Mouse (Mus musculus): Measurements from ENCODE around the gene Dph5. TPM values are rescaled to one million over a fixed set of nuclear protein-coding genes. Genes with fewer than 3 reads are reported as not detected.

Dph5 gene
- polyA plus RNA-seq, 1 experiment, result 10.2 TPM

DNA sequence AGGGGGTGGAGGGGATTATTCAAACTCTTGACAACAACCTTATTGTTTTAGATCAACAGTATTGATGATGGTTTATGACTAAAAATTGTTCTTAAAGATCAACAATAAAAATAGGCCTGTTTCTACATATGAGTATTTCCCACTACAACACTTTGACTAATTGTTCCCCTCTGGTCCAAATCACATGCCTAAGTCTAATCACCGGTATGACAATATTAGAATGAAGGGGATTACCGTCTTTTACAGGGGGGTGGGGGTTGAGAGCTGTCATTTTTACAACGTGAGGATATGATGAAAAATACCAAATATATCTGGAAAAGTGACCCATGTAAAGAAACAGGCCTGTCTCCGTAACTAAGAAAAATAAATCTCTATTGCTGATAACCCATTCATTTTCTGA, 24.1 kb upstream of the Dph5 start:
- TF ChIP-seq POLR2A (IDR thresholded peaks at IDR 0.05; ENCODE audit: low read depth, low read length), result no peak
- no peak for TF ChIP-seq CTCF (IDR thresholded peaks at IDR 0.05; ENCODE audit: extremely low read depth, insufficient read depth, insufficient read length, insufficient replicate concordance)
- WGBS, result 80% methylated on average over 4 of the region's 4 CpGs
- Histone ChIP-seq H3K27ac (ENCODE audit: insufficient read depth, low read length) (no peak overlapping the region), H3K4me1 (ENCODE audit: control insufficient read depth, insufficient read depth, insufficient read length) (peaks cover 7% of the 10 kb centered on the region; the same call in 1 of the 2 replicates), H3K27me3 (ENCODE audit: control insufficient read depth, insufficient read depth, low read length) (no peaks in the 10 kb centered on the region), H3K4me3 (ENCODE audit: extremely low read depth, insufficient read depth, insufficient read length) (no peak overlapping the region), H3K36me3 (ENCODE audit: control insufficient read depth, insufficient read depth, low read length) (no peaks in the 10 kb centered on the region)
- no peak for DNase-seq (ENCODE audit: low read depth in 1 of 2, low spot score in 2 of 2)

DNA sequence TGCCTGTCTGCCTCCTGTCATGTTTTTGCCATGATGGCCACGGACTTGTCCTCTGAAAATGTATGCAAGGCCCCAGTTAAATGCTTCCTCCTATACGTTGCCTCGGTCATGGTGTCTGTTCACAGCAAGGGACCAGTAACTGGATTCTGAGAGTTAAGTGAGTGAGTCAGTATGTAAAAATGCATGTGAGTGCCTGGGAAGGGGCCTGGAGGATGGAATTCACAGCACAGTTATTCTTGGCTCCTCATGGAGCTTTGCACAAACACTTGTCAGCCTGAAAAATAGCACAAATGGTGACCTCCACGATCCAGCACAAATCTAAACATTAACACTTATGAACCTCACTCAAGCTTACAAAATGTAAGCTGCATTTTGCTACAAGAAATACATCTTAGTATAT, 20.5 kb upstream of the Dph5 start:
- DNase-seq (ENCODE audit: low read depth in 1 of 2, low spot score in 2 of 2), result no peak
- Histone ChIP-seq H3K36me3 (ENCODE audit: control insufficient read depth, insufficient read depth, low read length) (no peaks in the 10 kb centered on the region), H3K27ac (ENCODE audit: insufficient read depth, low read length) (no peak overlapping the region), H3K27me3 (ENCODE audit: control insufficient read depth, insufficient read depth, low read length) (no peaks in the 10 kb centered on the region), H3K4me3 (ENCODE audit: extremely low read depth, insufficient read depth, insufficient read length) (no peak overlapping the region), H3K4me1 (ENCODE audit: control insufficient read depth, insufficient read depth, insufficient read length) (no peaks in the 10 kb centered on the region)
- 89% methylated on average over 4 of the region's 4 CpGs for WGBS
- TF ChIP-seq POLR2A (IDR thresholded peaks at IDR 0.05; ENCODE audit: low read depth, low read length) (no peak), CTCF (IDR thresholded peaks at IDR 0.05; ENCODE audit: extremely low read depth, insufficient read depth, insufficient read length, insufficient replicate concordance) (no peak)

DNA sequence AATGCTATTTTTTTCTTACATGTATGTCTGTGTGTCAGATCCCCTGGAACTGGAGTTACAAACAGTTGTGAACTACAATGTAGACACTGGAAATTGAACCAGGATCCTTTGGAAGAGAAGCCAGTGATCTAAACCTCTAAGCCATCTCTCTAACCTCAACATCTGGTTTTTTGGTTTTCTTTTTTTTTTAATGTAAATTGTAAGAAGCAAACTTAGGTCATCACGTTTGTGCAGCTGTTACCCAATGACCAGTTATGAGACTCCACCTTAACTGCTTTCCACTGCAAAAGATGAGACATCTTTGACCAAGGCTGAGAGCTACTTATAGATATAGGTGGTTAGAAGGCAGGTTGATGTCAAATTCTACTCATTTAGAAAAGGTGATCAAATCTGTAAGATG, 19.7 kb upstream of the Dph5 start:
- no peak overlapping the region for H3K4me3 ChIP-seq (ENCODE audit: extremely low read depth, insufficient read depth, insufficient read length)
- 53% methylated on average over 1 of the region's 1 CpGs for WGBS
- no peak overlapping the region for H3K27ac ChIP-seq (ENCODE audit: insufficient read depth, low read length)
- no peaks in the 10 kb centered on the region for H3K27me3 ChIP-seq (ENCODE audit: control insufficient read depth, insufficient read depth, low read length)
- TF ChIP-seq CTCF (IDR thresholded peaks at IDR 0.05; ENCODE audit: extremely low read depth, insufficient read depth, insufficient read length, insufficient replicate concordance), result no peak
- no peak for DNase-seq (ENCODE audit: low read depth in 1 of 2, low spot score in 2 of 2)
- H3K4me1 ChIP-seq (ENCODE audit: control insufficient read depth, insufficient read depth, insufficient read length), result no peaks in the 10 kb centered on the region
- no peaks in the 10 kb centered on the region for H3K36me3 ChIP-seq (ENCODE audit: control insufficient read depth, insufficient read depth, low read length)

DNA sequence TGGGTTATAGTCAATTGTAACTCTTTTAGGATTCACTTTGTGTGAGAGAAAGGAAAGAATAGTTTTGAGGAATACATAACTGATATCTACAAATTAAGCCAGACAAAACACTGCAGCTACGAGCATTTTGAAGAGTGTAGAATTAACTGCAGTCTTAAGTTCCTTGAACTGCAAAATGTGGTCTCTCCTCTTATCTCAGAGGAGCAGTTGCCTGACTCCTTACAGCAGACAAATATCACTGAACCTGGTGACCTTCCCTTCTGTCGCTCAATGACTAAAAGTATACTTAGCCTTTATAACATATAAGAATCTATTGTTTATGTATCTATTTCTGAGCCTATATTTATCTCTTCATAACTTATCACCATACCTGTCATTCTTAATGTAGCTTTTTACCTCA, 18.3 kb upstream of the Dph5 start:
- Histone ChIP-seq H3K27ac (ENCODE audit: insufficient read depth, low read length) (no peak overlapping the region), H3K4me1 (ENCODE audit: control insufficient read depth, insufficient read depth, insufficient read length) (no peaks in the 10 kb centered on the region), H3K4me3 (ENCODE audit: extremely low read depth, insufficient read depth, insufficient read length) (no peak overlapping the region), H3K27me3 (ENCODE audit: control insufficient read depth, insufficient read depth, low read length) (no peaks in the 10 kb centered on the region), H3K36me3 (ENCODE audit: control insufficient read depth, insufficient read depth, low read length) (no peaks in the 10 kb centered on the region)
- no peak for TF ChIP-seq POLR2A (IDR thresholded peaks at IDR 0.05; ENCODE audit: low read depth, low read length)
- no peak for TF ChIP-seq CTCF (IDR thresholded peaks at IDR 0.05; ENCODE audit: extremely low read depth, insufficient read depth, insufficient read length, insufficient replicate concordance)
- 54% methylated on average over 2 of the region's 2 CpGs for WGBS
- no peak for DNase-seq (ENCODE audit: low read depth in 1 of 2, low spot score in 2 of 2)

DNA sequence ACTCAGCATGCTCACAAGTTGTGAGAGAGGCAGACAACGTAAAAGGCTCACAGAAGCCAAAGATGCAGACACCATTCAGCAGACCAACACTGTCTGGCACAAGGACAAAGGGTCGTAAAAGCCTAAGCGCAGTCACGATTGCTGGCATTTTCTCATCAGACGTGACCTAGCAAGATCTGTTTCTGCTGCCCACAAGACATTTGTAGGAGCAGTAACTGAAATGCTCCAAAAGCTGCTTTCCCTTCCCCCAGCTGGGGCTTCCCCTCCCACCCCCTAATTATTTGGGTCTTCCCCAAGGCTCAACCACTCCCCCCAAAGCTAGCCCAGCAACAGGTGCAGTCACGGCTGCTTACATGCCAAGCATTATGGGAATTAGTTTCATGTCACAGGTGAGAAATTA, 12.1 kb upstream of the Dph5 start:
- peak in 1 of 2 experiments; percentile 59 for DNase-seq (ENCODE audit: low read depth in 1 of 2, low spot score in 2 of 2)
- H3K27me3 ChIP-seq (ENCODE audit: control insufficient read depth, insufficient read depth, low read length), result no peaks in the 10 kb centered on the region
- 25% methylated on average over 6 of the region's 6 CpGs for WGBS
- no peak overlapping the region for H3K27ac ChIP-seq (ENCODE audit: insufficient read depth, low read length)
- no peak for TF ChIP-seq CTCF (IDR thresholded peaks at IDR 0.05; ENCODE audit: extremely low read depth, insufficient read depth, insufficient read length, insufficient replicate concordance)
- H3K36me3 ChIP-seq (ENCODE audit: control insufficient read depth, insufficient read depth, low read length), result no peaks in the 10 kb centered on the region
- no peak overlapping the region for H3K4me3 ChIP-seq (ENCODE audit: extremely low read depth, insufficient read depth, insufficient read length)
- no peaks in the 10 kb centered on the region for H3K4me1 ChIP-seq (ENCODE audit: control insufficient read depth, insufficient read depth, insufficient read length)

DNA sequence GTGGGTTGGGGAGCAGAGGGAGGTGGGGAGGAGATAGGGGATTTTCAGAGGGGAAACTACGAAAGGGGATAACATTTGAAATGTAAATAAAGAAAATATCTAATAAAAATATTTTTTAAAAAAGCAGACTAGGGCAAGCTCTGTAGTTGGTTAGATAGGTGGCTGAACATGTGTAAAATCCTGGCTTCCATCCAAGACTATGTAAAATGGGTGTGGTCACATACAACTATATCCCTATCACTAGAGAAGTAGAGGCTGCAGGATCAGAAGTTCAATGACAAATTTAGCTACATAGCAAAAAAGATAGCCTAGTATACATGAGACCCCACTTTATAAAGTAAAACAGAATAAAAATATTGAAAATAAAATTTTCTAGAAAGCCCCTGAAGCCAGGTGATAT, 10.5 kb upstream of the Dph5 start:
- no peaks in the 10 kb centered on the region for H3K27me3 ChIP-seq (ENCODE audit: control insufficient read depth, insufficient read depth, low read length)
- TF ChIP-seq CTCF (IDR thresholded peaks at IDR 0.05; ENCODE audit: extremely low read depth, insufficient read depth, insufficient read length, insufficient replicate concordance) (no peak), POLR2A (IDR thresholded peaks at IDR 0.05; ENCODE audit: low read depth, low read length) (no peak)
- no peak for DNase-seq (ENCODE audit: low read depth in 1 of 2, low spot score in 2 of 2)
- 81% methylated on average over 1 of the region's 1 CpGs for WGBS
- no peaks in the 10 kb centered on the region for H3K36me3 ChIP-seq (ENCODE audit: control insufficient read depth, insufficient read depth, low read length)
- H3K4me1 ChIP-seq (ENCODE audit: control insufficient read depth, insufficient read depth, insufficient read length), result no peaks in the 10 kb centered on the region
- H3K4me3 ChIP-seq (ENCODE audit: extremely low read depth, insufficient read depth, insufficient read length), result no peak overlapping the region
- no peak overlapping the region for H3K27ac ChIP-seq (ENCODE audit: insufficient read depth, low read length)

DNA sequence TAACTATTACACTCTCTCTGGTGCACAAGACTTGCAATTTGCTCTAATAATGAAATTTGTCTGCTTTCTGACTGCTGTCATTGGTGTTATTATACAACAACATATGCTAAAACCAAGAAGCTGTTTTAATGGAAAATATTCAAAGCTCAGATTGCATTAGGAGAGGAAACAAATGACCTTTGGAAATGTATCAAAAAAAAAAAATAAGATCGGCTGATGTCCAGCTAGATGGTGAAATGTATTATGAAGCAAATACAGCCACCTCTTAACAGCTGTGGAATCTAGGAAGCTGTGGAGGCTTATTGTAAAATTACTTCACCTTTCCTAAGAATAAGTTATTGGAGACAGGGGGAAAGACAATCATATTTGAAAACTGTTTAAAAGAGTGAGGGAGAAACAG, 3.6 kb upstream of the Dph5 start:
- WGBS, result 83% methylated on average over 1 of the region's 1 CpGs
- no peaks in the 10 kb centered on the region; the same call in 1 of the 2 replicates for H3K4me1 ChIP-seq (ENCODE audit: control insufficient read depth, insufficient read depth, insufficient read length)
- H3K36me3 ChIP-seq (ENCODE audit: control insufficient read depth, insufficient read depth, low read length), result peaks cover 2% of the 10 kb centered on the region; the same call in 1 of the 2 replicates
- no peak for TF ChIP-seq POLR2A (IDR thresholded peaks at IDR 0.05; ENCODE audit: low read depth, low read length)
- H3K27me3 ChIP-seq (ENCODE audit: control insufficient read depth, insufficient read depth, low read length), result no peaks in the 10 kb centered on the region
- DNase-seq (ENCODE audit: low read depth in 1 of 2, low spot score in 2 of 2), result no peak
- no peak overlapping the region for H3K27ac ChIP-seq (ENCODE audit: insufficient read depth, low read length)
- H3K4me3 ChIP-seq (ENCODE audit: extremely low read depth, insufficient read depth, insufficient read length), result no peak overlapping the region

All from spleen, adult 2 months (tissue).